Mouse (Mus musculus) thymus, adult 2 months (tissue): ENCODE results near the gene Reep6.

Experiments
- CTCF ChIP-seq: fragments of 200-500 bp; IDR thresholded peaks from 2 replicates; pipeline ENCODE4 v1.5.1; 2012; ENCODE audit warnings: mild to moderate bottlenecking, control low read depth, low read length, moderate library complexity, borderline replicate concordance; ENCODE audit not compliant: control insufficient read depth, poor library complexity, insufficient read depth; ENCODE audit errors: extremely low read depth
- POLR2A ChIP-seq: fragments of 200-500 bp; IDR thresholded peaks from 2 replicates; pipeline ENCODE4 v1.6.1; 2012; ENCODE audit warnings: mild to moderate bottlenecking, low read length, control low read depth, moderate library complexity; ENCODE audit not compliant: control insufficient read depth, poor library complexity, insufficient read depth; ENCODE audit errors: extremely low read depth

DNA sequence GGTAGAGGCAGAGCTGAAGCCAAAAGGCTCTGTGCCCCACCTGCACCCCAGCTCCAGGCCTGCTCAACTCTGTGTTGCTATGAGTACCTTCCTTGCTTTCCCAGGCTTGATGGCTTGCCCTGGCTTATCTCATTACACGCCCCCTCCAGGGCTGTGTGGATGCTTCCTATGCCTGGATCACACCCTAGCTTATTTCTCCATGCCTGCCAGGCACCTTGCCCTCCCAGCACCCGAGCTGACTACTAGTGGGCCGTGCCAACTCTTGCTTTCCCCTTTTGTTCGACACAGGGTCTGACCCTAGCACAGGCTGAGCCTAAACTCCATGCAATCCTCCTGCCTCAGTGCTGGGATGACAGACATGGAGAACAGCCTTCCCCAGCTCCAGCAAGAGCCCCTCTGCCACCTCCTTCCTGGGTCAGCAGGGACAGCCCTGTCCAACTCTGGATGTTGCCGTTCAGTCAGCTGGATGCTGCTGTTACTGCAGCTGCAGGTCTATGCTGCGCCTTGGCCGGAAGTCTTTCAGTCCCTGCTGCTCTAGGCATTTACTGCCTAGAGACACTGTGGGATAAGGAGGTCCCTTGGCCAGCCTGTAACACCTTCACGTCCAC, 32.1 kb upstream of the Reep6 start:
- TF ChIP-seq CTCF (no peak), POLR2A (no peak)
